Mouse (Mus musculus) heart, postnatal 0 days (tissue): ENCODE results near the gene Pdgfa.

Experiments used
- CTCF ChIP-seq: IDR thresholded peaks from 2 replicates; pipeline ENCODE4 v1.5.1; 2016; ENCODE audit warnings: antibody characterized with exemption, control low read depth, low read depth
- EP300 ChIP-seq: IDR thresholded peaks from 2 replicates; pipeline ENCODE4 v1.6.1; 2016; ENCODE audit warnings: antibody characterized with exemption, low read depth

- TF ChIP-seq CTCF (no peak), EP300 (no peak)
These were observed 45.1 kb upstream of the Pdgfa start for GRCm38 (mm10) chr5:139042299-139042698.
